Mouse (Mus musculus): Measurements from ENCODE around the gene Gm20547. TPM values are rescaled to one million over a fixed set of nuclear protein-coding genes. Genes with fewer than 3 reads are reported as not detected.
A peak's percentile ranks its signal among the peaks of the same experiment; 100 is the strongest.

Gm20547 gene
- polyA plus RNA-seq, 1 experiment from 2014 or later, result not detected

GRCm38 (mm10) chr17:34879336-34879879 lies 2.4 kb downstream of the Gm20547 start, which contains the start of gene Zbtb12:
TSS of gene Zbtb12 (plus strand) at chr17:34879483.
- H3K9me3 ChIP-seq (ENCODE audit: control insufficient read depth, low read length), result no peaks in the 10 kb centered on the region
- DNase-seq (ENCODE audit: low spot score) (no peak), ATAC-seq (ENCODE audit: insufficient read depth, low FRiP score, low TSS enrichment) (no peak)
- no peaks in the 10 kb centered on the region for H3K4me1 ChIP-seq (ENCODE audit: control insufficient read depth, insufficient read depth, low read length)
- no peaks in the 10 kb centered on the region for H3K36me3 ChIP-seq (ENCODE audit: control insufficient read depth, insufficient read depth, low read length)
- no peaks in the 10 kb centered on the region; the same call in 1 of the 2 replicates for H3K27me3 ChIP-seq (ENCODE audit: control insufficient read depth, insufficient read depth, low read length)
- no peak within 1 kb of the TSS for H3K4me2 ChIP-seq (ENCODE audit: low read depth)
- WGBS, result 72% methylated on average over 11 of the region's 11 CpGs
- no peak within 1 kb of the TSS for H3K27ac ChIP-seq (ENCODE audit: low read depth, low read length)
- no peak within 1 kb of the TSS for H3K4me3 ChIP-seq (ENCODE audit: low read depth, low read length)
- no peak within 1 kb of the TSS for H3K9ac ChIP-seq (ENCODE audit: low read length)

DNA sequence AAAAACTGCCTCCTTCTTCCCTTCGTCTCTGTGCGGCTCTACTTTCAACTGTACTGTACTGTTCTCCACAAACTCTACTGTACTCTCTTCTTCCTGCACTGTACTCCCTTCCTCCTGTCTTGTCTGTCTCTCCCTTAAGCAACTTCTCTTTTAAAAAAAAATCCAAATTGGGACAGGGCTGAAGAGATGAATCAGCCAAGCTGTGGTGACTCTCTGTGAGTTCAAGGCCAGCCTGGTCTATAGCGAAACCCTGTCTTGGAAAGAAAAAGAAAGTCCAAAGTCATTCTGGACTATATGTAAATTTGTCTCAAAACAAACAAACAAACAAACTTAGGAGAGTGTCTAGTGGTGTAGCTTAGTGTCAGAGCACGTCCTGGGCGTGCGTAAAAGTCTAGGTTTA lies 7.5 kb downstream of the Gm20547 start:
- no peak overlapping the region for H3K4me2 ChIP-seq (ENCODE audit: low read depth)
- no peaks in the 10 kb centered on the region for H3K27me3 ChIP-seq (ENCODE audit: control insufficient read depth, insufficient read depth, low read length)
- no peak overlapping the region for H3K9ac ChIP-seq (ENCODE audit: low read length)
- ATAC-seq (ENCODE audit: insufficient read depth, low FRiP score, low TSS enrichment), result no peak
- 92% methylated on average over 6 of the region's 6 CpGs for WGBS
- no peaks in the 10 kb centered on the region for H3K9me3 ChIP-seq (ENCODE audit: control insufficient read depth, low read length)
- H3K4me3 ChIP-seq (ENCODE audit: low read depth, low read length), result no peak overlapping the region
- DNase-seq (ENCODE audit: low spot score), result no peak
- no peak overlapping the region for H3K27ac ChIP-seq (ENCODE audit: low read depth, low read length)
- no peaks in the 10 kb centered on the region for H3K4me1 ChIP-seq (ENCODE audit: control insufficient read depth, insufficient read depth, low read length)
- H3K36me3 ChIP-seq (ENCODE audit: control insufficient read depth, insufficient read depth, low read length), result no peaks in the 10 kb centered on the region

DNA sequence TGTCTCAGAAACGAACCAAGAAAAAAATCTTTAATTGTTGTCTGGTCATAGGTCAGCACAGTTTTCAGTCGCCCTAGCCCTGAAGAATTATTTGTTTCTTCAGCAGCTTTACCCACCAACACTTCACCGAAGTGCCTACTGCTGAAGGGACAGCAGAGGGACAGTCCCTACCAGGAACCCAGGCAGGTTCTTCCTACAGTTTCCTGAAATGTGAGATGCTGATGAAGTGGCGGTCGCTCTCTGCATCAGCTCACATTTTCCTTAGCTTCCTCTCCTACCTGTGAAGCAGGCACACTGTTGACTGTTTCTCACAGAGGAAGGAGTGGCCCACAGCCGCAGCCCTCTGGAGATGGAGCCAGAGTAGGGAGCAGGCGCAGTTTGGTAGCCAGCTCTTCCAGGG lies 15.9 kb downstream of the Gm20547 start:
- Histone ChIP-seq H3K27me3 (ENCODE audit: control insufficient read depth, insufficient read depth, low read length) (no peaks in the 10 kb centered on the region), H3K36me3 (ENCODE audit: control insufficient read depth, insufficient read depth, low read length) (no peaks in the 10 kb centered on the region), H3K4me2 (ENCODE audit: low read depth) (no peak overlapping the region), H3K27ac (ENCODE audit: low read depth, low read length) (no peak overlapping the region), H3K4me3 (ENCODE audit: low read depth, low read length) (no peak overlapping the region), H3K4me1 (ENCODE audit: control insufficient read depth, insufficient read depth, low read length) (no peaks in the 10 kb centered on the region), H3K9me3 (ENCODE audit: control insufficient read depth, low read length) (no peaks in the 10 kb centered on the region), H3K9ac (ENCODE audit: low read length) (no peak overlapping the region)
- DNase-seq (ENCODE audit: low spot score) (no peak), ATAC-seq (ENCODE audit: insufficient read depth, low FRiP score, low TSS enrichment) (no peak)
- 70% methylated on average over 7 of the region's 7 CpGs for WGBS

DNA sequence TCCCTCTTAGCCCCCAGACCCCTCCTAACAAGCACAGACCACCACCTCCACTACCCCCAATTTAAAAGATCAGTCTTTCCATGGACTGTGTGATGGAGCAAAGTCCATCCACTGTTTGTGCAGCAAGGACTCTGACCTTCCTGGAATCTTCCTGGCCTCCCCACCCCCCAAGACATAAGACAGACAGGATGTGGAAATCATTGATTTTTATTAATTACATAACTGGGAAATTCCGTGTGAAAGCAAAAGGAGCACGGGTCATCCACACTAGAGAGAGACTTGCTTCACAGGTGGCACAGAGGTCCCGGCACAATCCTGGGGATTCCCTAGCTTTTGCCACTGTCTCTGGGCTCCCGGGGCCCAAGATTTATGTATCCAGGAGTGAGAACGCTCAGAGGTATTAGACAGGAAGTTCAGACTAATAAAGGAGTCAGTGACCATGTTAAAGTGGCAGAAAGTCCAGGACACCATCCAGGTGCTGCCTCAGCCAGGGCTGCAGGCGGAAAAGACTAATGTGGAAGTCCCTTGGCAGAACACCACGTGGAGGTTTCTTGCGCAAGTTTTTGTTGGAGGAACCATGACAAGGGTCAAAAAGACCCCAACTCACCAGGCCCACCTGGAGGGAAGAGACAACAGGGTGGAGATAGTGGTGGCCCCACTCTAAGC lies 19.3 kb downstream of the Gm20547 start, which contains the start of gene Cfb:
Gene Cfb, minus strand, starts transcription at position 103 of the 666 bp plus-strand sequence.
- Histone ChIP-seq H3K9me3 (ENCODE audit: control insufficient read depth, low read length) (no peaks in the 10 kb centered on the region), H3K27me3 (ENCODE audit: control insufficient read depth, insufficient read depth, low read length) (no peaks in the 10 kb centered on the region), H3K36me3 (ENCODE audit: control insufficient read depth, insufficient read depth, low read length) (no peaks in the 10 kb centered on the region), H3K27ac (ENCODE audit: low read depth, low read length) (no peak within 1 kb of the TSS), H3K4me2 (ENCODE audit: low read depth) (no peak within 1 kb of the TSS), H3K4me3 (ENCODE audit: low read depth, low read length) (no peak within 1 kb of the TSS), H3K4me1 (ENCODE audit: control insufficient read depth, insufficient read depth, low read length) (no peaks in the 10 kb centered on the region), H3K9ac (ENCODE audit: low read length) (no peak within 1 kb of the TSS)
- DNase-seq (ENCODE audit: low spot score) (no peak), ATAC-seq (ENCODE audit: insufficient read depth, low FRiP score, low TSS enrichment) (no peak)
- WGBS, result 65% methylated on average over 8 of the region's 8 CpGs

GRCm38 (mm10) chr17:34861704-34862415 lies 20.0 kb downstream of the Gm20547 start:
- H3K27ac ChIP-seq (ENCODE audit: low read depth, low read length), result no peak overlapping the region
- H3K36me3 ChIP-seq (ENCODE audit: control insufficient read depth, insufficient read depth, low read length), result no peaks in the 10 kb centered on the region
- H3K4me2 ChIP-seq (ENCODE audit: low read depth), result no peak overlapping the region
- no peaks in the 10 kb centered on the region for H3K9me3 ChIP-seq (ENCODE audit: control insufficient read depth, low read length)
- H3K4me3 ChIP-seq (ENCODE audit: low read depth, low read length), result no peak overlapping the region
- no peak overlapping the region for H3K9ac ChIP-seq (ENCODE audit: low read length)
- DNase-seq (ENCODE audit: low spot score) (no peak), ATAC-seq (ENCODE audit: insufficient read depth, low FRiP score, low TSS enrichment) (no peak)
- WGBS, result 70% methylated on average over 13 of the region's 13 CpGs
- H3K4me1 ChIP-seq (ENCODE audit: control insufficient read depth, insufficient read depth, low read length), result no peaks in the 10 kb centered on the region
- no peaks in the 10 kb centered on the region for H3K27me3 ChIP-seq (ENCODE audit: control insufficient read depth, insufficient read depth, low read length)

- no peak for DNase-seq (ENCODE audit: low spot score)
- H3K9me3 ChIP-seq (ENCODE audit: control insufficient read depth, low read length), result no peaks in the 10 kb centered on the region
- no peaks in the 10 kb centered on the region for H3K36me3 ChIP-seq (ENCODE audit: control insufficient read depth, insufficient read depth, low read length)
- H3K4me2 ChIP-seq (ENCODE audit: low read depth), result no peak overlapping the region
- no peaks in the 10 kb centered on the region for H3K4me1 ChIP-seq (ENCODE audit: control insufficient read depth, insufficient read depth, low read length)
- no peak overlapping the region for H3K9ac ChIP-seq (ENCODE audit: low read length)
- no peak for ATAC-seq (ENCODE audit: insufficient read depth, low FRiP score, low TSS enrichment)
- no peak overlapping the region for H3K4me3 ChIP-seq (ENCODE audit: low read depth, low read length)
- no peaks in the 10 kb centered on the region for H3K27me3 ChIP-seq (ENCODE audit: control insufficient read depth, insufficient read depth, low read length)
- WGBS, result 87% methylated on average over 9 of the region's 9 CpGs
- no peak overlapping the region for H3K27ac ChIP-seq (ENCODE audit: low read depth, low read length)
These were observed 21.3 kb downstream of the Gm20547 start for GRCm38 (mm10) chr17:34860514-34860913.

GRCm38 (mm10) chr17:34858670-34859069 lies 23.2 kb downstream of the Gm20547 start:
- Histone ChIP-seq H3K4me2 (ENCODE audit: low read depth) (no peak overlapping the region), H3K36me3 (ENCODE audit: control insufficient read depth, insufficient read depth, low read length) (peaks cover 3% of the 10 kb centered on the region), H3K9ac (ENCODE audit: low read length) (no peak overlapping the region), H3K4me1 (ENCODE audit: control insufficient read depth, insufficient read depth, low read length) (no peaks in the 10 kb centered on the region), H3K27me3 (ENCODE audit: control insufficient read depth, insufficient read depth, low read length) (no peaks in the 10 kb centered on the region), H3K9me3 (ENCODE audit: control insufficient read depth, low read length) (no peaks in the 10 kb centered on the region), H3K4me3 (ENCODE audit: low read depth, low read length) (no peak overlapping the region), H3K27ac (ENCODE audit: low read depth, low read length) (no peak overlapping the region)
- no peak for DNase-seq (ENCODE audit: low spot score)
- no peak for ATAC-seq (ENCODE audit: insufficient read depth, low FRiP score, low TSS enrichment)
- WGBS, result 91% methylated on average over 4 of the region's 4 CpGs

DNA sequence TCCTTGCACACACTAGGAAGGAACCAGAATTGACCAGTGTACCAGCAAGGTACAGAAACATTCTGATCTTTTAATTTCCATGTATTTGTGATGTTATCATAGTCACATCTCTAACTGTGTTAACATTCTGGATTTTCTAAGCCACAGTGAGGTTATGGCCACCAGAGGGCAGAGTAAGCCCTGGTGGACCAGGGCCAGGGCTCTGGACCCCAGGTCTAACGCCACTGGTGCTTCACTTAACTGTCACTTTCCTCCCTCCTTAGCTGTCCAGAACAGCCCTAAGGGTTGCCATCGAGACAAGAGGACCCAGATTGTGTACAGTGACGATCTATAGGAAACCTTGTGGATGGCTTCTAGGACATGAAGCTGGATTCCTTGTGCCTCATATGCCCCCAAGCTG lies 26.0 kb downstream of the Gm20547 start:
- no peaks in the 10 kb centered on the region for H3K9me3 ChIP-seq (ENCODE audit: control insufficient read depth, low read length)
- DNase-seq (ENCODE audit: low spot score) (peak; percentile 56), ATAC-seq (ENCODE audit: insufficient read depth, low FRiP score, low TSS enrichment) (no peak)
- no peak overlapping the region for H3K9ac ChIP-seq (ENCODE audit: low read length)
- H3K27me3 ChIP-seq (ENCODE audit: control insufficient read depth, insufficient read depth, low read length), result no peaks in the 10 kb centered on the region
- H3K36me3 ChIP-seq (ENCODE audit: control insufficient read depth, insufficient read depth, low read length), result peaks cover 3% of the 10 kb centered on the region
- 51% methylated on average over 3 of the region's 3 CpGs for WGBS
- no peak overlapping the region for H3K27ac ChIP-seq (ENCODE audit: low read depth, low read length)
- no peak overlapping the region for H3K4me3 ChIP-seq (ENCODE audit: low read depth, low read length)
- H3K4me2 ChIP-seq (ENCODE audit: low read depth), result no peak overlapping the region
- H3K4me1 ChIP-seq (ENCODE audit: control insufficient read depth, insufficient read depth, low read length), result peaks cover 5% of the 10 kb centered on the region; the same call in 1 of the 2 replicates
